Mouse (Mus musculus): ENCODE measurements around the gene Slc24a5. TPM values are rescaled to one million over a fixed set of nuclear protein-coding genes. Genes with fewer than 3 reads are reported as not detected.
"Not testable (repeated sequence)": the region's sequence is repeated elsewhere in the genome, so short reads cannot be mapped to it uniquely, and the experiment has no call there.

Slc24a5 gene
- total RNA-seq, 2 experiments from 2014 or later = 0.23 TPM; not detected in 1

GRCm38 (mm10) chr2:125061451-125061850 lies 6.5 kb upstream of the Slc24a5 start:
- no peak overlapping the region for H3K27ac ChIP-seq
- TF ChIP-seq CTCF (IDR thresholded peaks at IDR 0.05) = no peak
- DNase-seq (ENCODE audit: extremely low spot score in 1 of 2, low spot score in 2 of 2) = no peak
- no peak overlapping the region for H3K4me3 ChIP-seq
- intact Hi-C loops (cut with DNase I) = no loop called here

DNA sequence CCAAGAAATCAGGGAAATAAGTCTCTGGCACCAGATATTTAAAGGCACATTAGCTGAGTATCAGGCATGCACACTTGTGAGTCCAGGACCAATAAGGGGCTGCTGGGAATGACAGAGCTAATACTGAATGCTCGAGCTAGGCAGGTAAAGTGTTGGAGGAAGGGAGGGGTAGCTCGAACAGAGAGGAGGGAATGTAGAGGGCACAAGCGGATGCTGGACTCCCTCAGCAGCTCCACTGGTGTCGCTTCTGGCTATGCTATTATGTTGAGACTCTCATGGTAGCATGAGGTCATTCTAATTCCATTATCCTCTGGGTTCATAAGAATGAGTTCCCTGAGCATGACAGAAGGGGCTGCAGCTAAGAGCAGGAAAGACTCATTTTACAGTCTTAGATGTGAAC lies 5.0 kb upstream of the Slc24a5 start:
- TF ChIP-seq CTCF (IDR thresholded peaks at IDR 0.05) = no peak
- intact Hi-C loops (cut with DNase I) = no loop called here
- DNase-seq (ENCODE audit: extremely low spot score in 1 of 2, low spot score in 2 of 2) = no peak
- Histone ChIP-seq H3K27ac (no peak overlapping the region), H3K4me3 (no peak overlapping the region)

- no peak for TF ChIP-seq CTCF (IDR thresholded peaks at IDR 0.05)
- Histone ChIP-seq H3K4me3 (no peak overlapping the region), H3K27ac (no peak overlapping the region)
- intact Hi-C loops (cut with DNase I) = no loop called here
- DNase-seq (ENCODE audit: extremely low spot score in 1 of 2, low spot score in 2 of 2) = no peak
These were observed 551 bp upstream of the Slc24a5 start for GRCm38 (mm10) chr2:125067373-125067772.

GRCm38 (mm10) chr2:125068696-125069095 lies 772 bp downstream of the Slc24a5 start:
- DNase-seq (ENCODE audit: extremely low spot score in 1 of 2, low spot score in 2 of 2) = no peak
- Histone ChIP-seq H3K27ac (no peak overlapping the region), H3K4me3 (no peak overlapping the region)
- TF ChIP-seq CTCF (IDR thresholded peaks at IDR 0.05) = no peak
- intact Hi-C loops (cut with DNase I) = no loop called here

- no peak for TF ChIP-seq CTCF (IDR thresholded peaks at IDR 0.05)
- H3K27ac ChIP-seq = no peak overlapping the region
- DNase-seq (ENCODE audit: extremely low spot score in 1 of 2, low spot score in 2 of 2) = no peak
These were observed 5.3 kb downstream of the Slc24a5 start for GRCm38 (mm10) chr2:125073056-125073780.

DNA sequence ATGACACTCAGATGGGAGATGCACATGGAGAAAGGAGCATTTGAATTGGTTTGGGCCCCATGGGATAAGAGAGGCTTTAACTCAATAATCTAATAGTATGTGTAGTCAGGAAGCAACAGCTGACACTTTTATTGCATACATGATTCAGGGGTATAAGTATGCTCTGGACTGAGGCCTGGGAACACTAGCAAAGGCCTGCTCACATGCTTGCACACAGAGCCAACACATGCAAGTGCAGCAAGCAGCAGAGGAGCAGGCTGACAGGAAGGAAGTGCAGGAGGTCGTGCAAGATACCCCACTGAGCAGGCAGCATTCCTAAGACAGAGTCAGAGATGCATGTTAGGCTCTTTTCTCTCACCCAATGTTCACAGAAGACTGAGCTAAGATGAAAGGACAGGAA lies 16.0 kb downstream of the Slc24a5 start:
- Histone ChIP-seq H3K27ac (no peak overlapping the region), H3K4me3 (no peak overlapping the region)
- no peak for DNase-seq (ENCODE audit: extremely low spot score in 1 of 2, low spot score in 2 of 2)
- no peak for TF ChIP-seq CTCF (IDR thresholded peaks at IDR 0.05)
- intact Hi-C loops (cut with DNase I) = no loop called here

More at GRCm38 (mm10) chr2:125073056-125073780, 5.3 kb downstream of the Slc24a5 start:
- no peak overlapping the region for H3K4me3 ChIP-seq
- intact Hi-C loops (cut with DNase I) = no loop called here

DNA sequence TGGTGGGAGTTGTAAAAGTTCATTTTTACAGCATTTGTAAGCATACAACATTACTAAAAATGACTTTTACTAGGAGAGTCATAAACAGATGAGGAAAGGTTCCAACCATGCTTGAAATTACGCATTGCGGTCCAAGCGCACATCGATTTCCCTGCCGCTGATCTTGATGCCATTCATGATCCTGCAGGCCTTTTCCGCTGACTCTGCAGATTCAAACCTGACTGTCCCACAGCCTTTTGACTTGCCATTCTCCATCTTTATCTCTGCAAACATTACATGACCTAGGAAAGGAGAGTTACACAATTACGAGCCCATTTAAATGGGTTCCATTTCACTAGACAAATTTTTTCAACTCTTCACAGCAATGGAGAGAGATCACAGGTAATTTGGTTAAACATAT lies 20.8 kb downstream of the Slc24a5 start:
- no peak overlapping the region for H3K4me3 ChIP-seq
- no peak overlapping the region for H3K27ac ChIP-seq
- TF ChIP-seq CTCF (IDR thresholded peaks at IDR 0.05) = no peak
- intact Hi-C loops (cut with DNase I) = no loop called here
- DNase-seq (ENCODE audit: extremely low spot score in 1 of 2, low spot score in 2 of 2) = no peak

GRCm38 (mm10) chr2:125092123-125092522 lies 24.2 kb downstream of the Slc24a5 start:
- intact Hi-C loops (cut with DNase I) = not testable (repeated sequence)

DNA sequence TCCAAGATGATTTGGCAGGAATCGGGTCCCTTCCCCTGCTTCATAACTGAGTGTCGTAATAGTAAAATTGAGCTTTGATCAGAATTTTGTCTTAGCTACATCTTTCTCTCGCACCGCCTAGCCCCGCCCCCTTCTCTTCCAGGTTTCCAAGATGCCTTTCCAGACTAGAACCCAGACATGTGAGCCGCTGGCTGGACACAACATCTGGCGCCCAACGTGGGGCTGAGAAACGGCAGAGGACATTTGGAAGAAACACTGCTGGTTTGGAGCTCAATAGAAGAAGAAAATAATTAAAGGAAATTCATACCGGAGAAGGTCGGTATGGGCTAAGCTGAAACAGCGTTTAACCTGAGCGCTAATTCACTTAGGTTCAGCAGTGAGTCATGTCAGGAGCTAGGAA lies 36.6 kb downstream of the Slc24a5 start:
- intact Hi-C loops (cut with DNase I); DNase-seq (ENCODE audit: extremely low spot score in 1 of 2, low spot score in 2 of 2); H3K27ac ChIP-seq; H3K4me3 ChIP-seq: not testable (repeated sequence)

More at GRCm38 (mm10) chr2:125092123-125092522, 24.2 kb downstream of the Slc24a5 start:
- H3K27ac ChIP-seq; H3K4me3 ChIP-seq; DNase-seq (ENCODE audit: extremely low spot score in 1 of 2, low spot score in 2 of 2): not testable (repeated sequence)
- peak; percentile 2 for TF ChIP-seq CTCF (IDR thresholded peaks at IDR 0.05)

- H3K4me3 ChIP-seq; intact Hi-C loops (cut with DNase I); H3K27ac ChIP-seq; DNase-seq (ENCODE audit: extremely low spot score in 1 of 2, low spot score in 2 of 2): not testable (repeated sequence)
These were observed 38.6 kb downstream of the Slc24a5 start for GRCm38 (mm10) chr2:125106536-125106935.

- intact Hi-C loops (cut with DNase I) = no loop called here
- no peak for TF ChIP-seq CTCF (IDR thresholded peaks at IDR 0.05)
- Histone ChIP-seq H3K4me3 (no peak overlapping the region), H3K27ac (peak overlapping the region; percentile 64)
- no peak for DNase-seq (ENCODE audit: extremely low spot score in 1 of 2, low spot score in 2 of 2)
These were observed 51.6 kb downstream of the Slc24a5 start for GRCm38 (mm10) chr2:125119381-125120110.

- no peak for DNase-seq (ENCODE audit: extremely low spot score in 1 of 2, low spot score in 2 of 2)
- intact Hi-C loops (cut with DNase I) = loop anchor here (2.0 kb wide), 1 partner anchor 15 kb away; the partner anchor contains the start of gene Ctxn2
- Histone ChIP-seq H3K4me3 (peak overlapping the region; percentile 61), H3K27ac (peak overlapping the region; percentile 75)
- no peak for TF ChIP-seq CTCF (IDR thresholded peaks at IDR 0.05)
These were observed 54.3 kb downstream of the Slc24a5 start for GRCm38 (mm10) chr2:125122288-125122623.
